Mouse (Mus musculus) liver, embryonic 11.5 days (tissue): ENCODE data around the gene Crocc. TPM values are rescaled to one million over a fixed set of nuclear protein-coding genes. Genes with fewer than 3 reads are reported as not detected.

Experiments used
- ATAC-seq: fragments of 200-750 bp; cut with Nextera tagmentation; replicated peaks from 2 replicates; pipeline ENCODE4 v1.8.0; 2017; ENCODE audit warnings: moderate number of reproducible peaks, mild to moderate bottlenecking, moderate TSS enrichment, moderate library complexity; ENCODE audit not compliant: low FRiP score
- DNase-seq: peaks from one replicate; pipeline ENCODE4 v3.0.0-alpha.2; 2017; ENCODE audit warnings: low spot score
- H3K27ac ChIP-seq: fragments of 300-500 bp; sonication (generic); 2 replicates; pipeline ENCODE4 v1.5.1; 2014; ENCODE audit warnings: mild to moderate bottlenecking, low read depth, low read length, control low read depth
- H3K27me3 ChIP-seq: fragments of 300-500 bp; sonication (generic); replicated peaks from 2 replicates; pipeline ENCODE4 v1.6.1; 2014; ENCODE audit warnings: low read length, mixed read lengths; ENCODE audit not compliant: control insufficient read depth, insufficient read depth
- H3K36me3 ChIP-seq: fragments of 300-500 bp; sonication (generic); 2 replicates; pipeline ENCODE4 v1.6.1; 2014; ENCODE audit warnings: mild to moderate bottlenecking, low read length, moderate library complexity, mixed read lengths; ENCODE audit not compliant: control insufficient read depth, insufficient read depth
- H3K4me1 ChIP-seq: fragments of 300-500 bp; sonication (generic); replicated peaks from 2 replicates; pipeline ENCODE4 v1.6.1; 2014; ENCODE audit warnings: low read length, mixed read lengths; ENCODE audit not compliant: control insufficient read depth, insufficient read depth
- H3K4me2 ChIP-seq: fragments of 300-500 bp; sonication (generic); 2 replicates; pipeline ENCODE4 v1.6.1; 2014; ENCODE audit warnings: mild to moderate bottlenecking, control low read depth, moderate library complexity
- H3K4me3 ChIP-seq: fragments of 300-500 bp; sonication (generic); 2 replicates; pipeline ENCODE4 v1.5.1; 2014; ENCODE audit warnings: low read depth, low read length, control low read depth
- H3K9ac ChIP-seq: fragments of 300-500 bp; sonication (generic); 2 replicates; pipeline ENCODE4 v1.6.1; 2014; ENCODE audit warnings: low read depth, low read length, control low read depth
- H3K9me3 ChIP-seq: fragments of 300-500 bp; sonication (generic); 2 replicates; pipeline ENCODE4 v1.6.1; 2016; ENCODE audit warnings: low read length, inconsistent platforms, mixed read lengths; ENCODE audit not compliant: control insufficient read depth
- WGBS: fragments of 180-500 bp; shearing (Covaris S2); extraction: QIAGEN DNeasy Blood & Tissue Kit; methylation state at CpG from one replicate; pipeline ENCODE4 v1.1.7; 2014; 5-methylcytosine and 5-hydroxymethylcytosine counted together
- polyA plus RNA-seq: library from polyadenylated mRNA; unstranded; fragments of >200 nt; fragmentation: Nextera tagmentation; extraction: Ambion mirVana; gene quantifications from 2 replicates; pipeline ENCODE4 v1.2.1, GENCODE M21; 2014

Gene Crocc
- polyA plus RNA-seq, 1 experiment from 2014 or later = 5.0 TPM

DNA sequence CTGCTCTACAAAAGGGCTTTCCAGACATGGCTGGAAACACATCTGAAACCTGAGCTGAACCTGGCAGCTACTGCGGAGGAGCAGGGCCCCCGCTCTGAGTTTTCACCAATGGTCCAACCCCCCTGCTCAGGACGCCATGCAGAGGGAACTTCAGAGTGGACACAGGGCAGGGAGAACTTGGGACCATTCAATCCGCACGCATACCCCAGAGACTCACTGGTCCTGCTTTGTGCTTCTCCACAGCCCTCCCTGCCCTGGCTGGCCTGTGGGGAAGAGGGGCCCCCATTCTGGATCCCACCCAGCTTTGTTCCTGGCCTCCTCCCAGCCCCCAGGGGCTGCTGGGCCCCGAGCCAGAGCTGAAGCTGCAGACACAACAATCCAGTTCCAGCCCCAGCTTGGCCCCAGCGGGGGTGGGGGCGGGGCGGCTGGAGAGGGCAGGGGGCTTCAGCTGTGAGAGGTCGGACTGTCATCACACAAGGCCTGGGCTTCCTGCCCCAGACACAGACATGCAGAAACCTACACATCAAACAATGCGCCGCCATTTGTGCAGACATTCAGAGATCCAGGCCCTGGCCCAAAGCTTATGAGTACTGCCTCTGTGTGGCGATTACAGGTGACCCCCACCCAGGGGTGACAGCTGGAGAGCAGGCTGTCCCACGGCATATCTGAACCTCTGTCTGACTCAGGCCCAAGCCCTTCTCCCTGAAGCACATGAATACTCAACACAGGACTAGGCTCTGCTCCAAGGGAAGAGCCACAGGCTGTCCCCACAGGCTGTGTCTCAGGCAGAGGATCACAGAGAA lies 39.3 kb downstream of the Crocc start:
- Histone ChIP-seq H3K4me2 (no peak overlapping the region), H3K27me3 (no peaks in the 10 kb centered on the region), H3K9ac (no peak overlapping the region), H3K27ac (peak overlapping the region; percentile 74; the same call in 1 of the 2 replicates), H3K4me3 (no peak overlapping the region), H3K36me3 (peaks cover 4% of the 10 kb centered on the region; the same call in 1 of the 2 replicates), H3K4me1 (peaks cover 6% of the 10 kb centered on the region), H3K9me3 (no peaks in the 10 kb centered on the region)
- peak; percentile 56 for DNase-seq
- ATAC-seq = peak; percentile 26; the same call in 1 of the 2 replicates
- 64% methylated on average over 14 of the region's 14 CpGs for WGBS

DNA sequence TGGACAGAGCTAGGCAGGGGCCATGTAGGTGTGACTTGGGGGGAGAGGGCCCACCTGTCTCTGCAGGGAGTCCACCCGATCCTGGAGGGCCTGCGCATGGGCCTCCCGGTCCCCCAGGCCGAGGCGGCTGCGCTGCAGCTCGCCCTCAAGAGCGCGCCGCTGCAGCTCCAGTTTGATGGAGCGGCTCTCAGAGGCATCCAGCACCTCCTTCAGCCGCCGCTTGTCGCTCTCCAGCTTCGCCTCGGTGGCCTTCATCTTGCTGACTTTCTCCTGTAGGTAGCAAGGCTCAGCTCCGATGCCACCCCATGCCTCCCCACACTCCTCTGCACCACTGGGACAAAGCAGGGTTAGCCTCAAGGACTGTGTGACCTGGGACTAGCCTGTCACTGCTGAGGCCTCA lies 40.1 kb downstream of the Crocc start:
- no peak for DNase-seq
- no peak overlapping the region for H3K9ac ChIP-seq
- 88% methylated on average over 17 of the region's 17 CpGs for WGBS
- no peaks in the 10 kb centered on the region for H3K27me3 ChIP-seq
- no peaks in the 10 kb centered on the region for H3K9me3 ChIP-seq
- peaks cover 4% of the 10 kb centered on the region; the same call in 1 of the 2 replicates for H3K36me3 ChIP-seq
- ATAC-seq = no peak
- peaks cover 6% of the 10 kb centered on the region for H3K4me1 ChIP-seq
- peak overlapping the region; percentile 74; the same call in 1 of the 2 replicates for H3K27ac ChIP-seq
- no peak overlapping the region for H3K4me2 ChIP-seq
- no peak overlapping the region for H3K4me3 ChIP-seq

DNA sequence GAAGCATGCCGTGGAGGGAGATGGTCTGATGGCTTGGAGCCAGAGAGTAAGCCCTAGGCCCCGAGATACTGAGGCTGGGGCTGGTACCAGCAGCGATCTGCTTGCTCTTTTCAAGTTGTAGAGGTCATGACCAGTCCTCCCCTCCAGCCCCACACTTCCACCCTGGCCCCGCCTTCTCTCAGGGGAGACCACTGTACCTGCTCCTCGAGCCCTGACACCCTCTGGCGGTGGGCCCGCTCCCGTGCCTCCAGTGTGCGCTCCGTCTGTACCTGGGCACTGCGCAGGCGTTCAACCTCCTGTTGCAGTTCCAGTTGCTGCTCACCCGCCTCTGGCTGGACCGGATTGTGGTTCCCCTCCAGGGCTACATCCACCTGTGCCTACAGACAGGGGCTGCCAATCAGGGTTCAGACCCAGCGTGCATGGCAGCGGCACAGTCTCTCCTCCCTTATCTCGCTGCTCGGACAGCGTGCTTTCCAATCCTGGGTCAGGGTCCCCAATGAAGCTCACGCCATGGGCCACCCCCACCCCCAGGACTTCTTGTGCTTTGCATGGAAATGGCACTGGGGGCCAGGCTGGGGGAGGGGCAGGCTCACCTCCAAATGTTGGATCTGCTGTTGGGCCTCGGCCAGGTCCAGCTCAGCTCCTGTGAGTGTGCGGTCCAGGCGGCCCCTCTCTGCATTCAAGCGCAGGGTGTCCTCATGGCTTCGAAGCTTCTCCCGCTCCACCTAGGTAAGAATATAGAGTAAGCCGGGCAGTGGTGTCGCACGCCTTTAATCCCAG lies 42.5 kb downstream of the Crocc start:
- no peak for DNase-seq
- no peaks in the 10 kb centered on the region for H3K9me3 ChIP-seq
- H3K4me2 ChIP-seq = no peak overlapping the region
- no peak for ATAC-seq
- WGBS = 81% methylated on average over 29 of the region's 29 CpGs
- no peak overlapping the region for H3K4me3 ChIP-seq
- H3K36me3 ChIP-seq = peaks cover 2% of the 10 kb centered on the region; the same call in 1 of the 2 replicates
- H3K27ac ChIP-seq = no peak overlapping the region
- H3K9ac ChIP-seq = no peak overlapping the region
- H3K4me1 ChIP-seq = peaks cover 6% of the 10 kb centered on the region
- no peaks in the 10 kb centered on the region; the same call in 1 of the 2 replicates for H3K27me3 ChIP-seq

DNA sequence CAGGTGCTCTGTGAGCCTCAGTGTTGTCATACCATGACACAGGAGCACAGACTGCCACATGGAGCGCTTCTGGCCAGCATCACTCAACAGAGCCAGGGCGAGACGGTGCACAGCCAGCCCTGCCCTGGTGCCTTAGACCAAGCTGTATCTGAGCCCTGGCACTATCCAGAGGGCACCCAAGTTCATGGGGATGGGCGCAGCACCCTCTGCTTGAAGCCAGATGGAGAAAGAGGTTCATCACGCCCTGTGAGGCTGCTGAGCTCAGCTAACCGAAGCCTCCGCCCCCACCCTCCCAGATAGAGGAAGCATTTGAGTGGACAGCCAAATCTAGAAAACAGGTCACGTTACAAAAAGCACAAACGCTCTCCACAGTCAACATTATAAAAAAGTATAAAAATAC lies 44.0 kb downstream of the Crocc start:
- H3K4me3 ChIP-seq = no peak overlapping the region
- H3K9ac ChIP-seq = no peak overlapping the region
- 75% methylated on average over 9 of the region's 9 CpGs for WGBS
- H3K27me3 ChIP-seq = peaks cover 5% of the 10 kb centered on the region
- DNase-seq (no peak), ATAC-seq (no peak)
- H3K36me3 ChIP-seq = peaks cover 2% of the 10 kb centered on the region; the same call in 1 of the 2 replicates
- no peak overlapping the region for H3K4me2 ChIP-seq
- H3K9me3 ChIP-seq = no peaks in the 10 kb centered on the region
- peaks cover 5% of the 10 kb centered on the region for H3K4me1 ChIP-seq
- H3K27ac ChIP-seq = no peak overlapping the region

DNA sequence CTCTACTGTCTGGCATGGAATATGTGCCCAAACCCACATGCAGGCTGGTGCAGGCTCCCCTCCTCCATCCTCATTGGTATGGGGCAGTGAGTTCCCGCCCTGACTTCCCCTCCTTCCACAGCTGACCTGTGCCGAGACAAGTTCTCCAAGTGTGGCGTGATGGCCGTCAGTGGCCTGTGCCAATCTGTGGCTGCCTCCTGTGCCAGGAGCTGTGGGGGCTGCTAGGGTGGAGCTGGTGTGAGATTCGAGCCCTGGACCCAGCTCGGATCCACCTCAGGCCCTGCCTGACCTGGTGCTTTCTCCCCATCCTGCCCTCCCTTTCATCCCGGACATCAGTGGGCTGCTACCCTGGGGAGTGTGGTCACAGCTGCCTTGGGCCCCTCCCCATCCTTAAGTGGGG lies 45.0 kb downstream of the Crocc start:
- Histone ChIP-seq H3K27ac (no peak overlapping the region), H3K4me3 (no peak overlapping the region), H3K9me3 (no peaks in the 10 kb centered on the region), H3K27me3 (peaks cover 11% of the 10 kb centered on the region), H3K36me3 (peaks cover 2% of the 10 kb centered on the region; the same call in 1 of the 2 replicates), H3K4me2 (no peak overlapping the region), H3K4me1 (0 out of 2 replicates have a peak, but pooled peaks cover 3% of the 10 kb centered on the region), H3K9ac (no peak overlapping the region)
- 66% methylated on average over 7 of the region's 7 CpGs for WGBS
- DNase-seq = no peak
- ATAC-seq = no peak

DNA sequence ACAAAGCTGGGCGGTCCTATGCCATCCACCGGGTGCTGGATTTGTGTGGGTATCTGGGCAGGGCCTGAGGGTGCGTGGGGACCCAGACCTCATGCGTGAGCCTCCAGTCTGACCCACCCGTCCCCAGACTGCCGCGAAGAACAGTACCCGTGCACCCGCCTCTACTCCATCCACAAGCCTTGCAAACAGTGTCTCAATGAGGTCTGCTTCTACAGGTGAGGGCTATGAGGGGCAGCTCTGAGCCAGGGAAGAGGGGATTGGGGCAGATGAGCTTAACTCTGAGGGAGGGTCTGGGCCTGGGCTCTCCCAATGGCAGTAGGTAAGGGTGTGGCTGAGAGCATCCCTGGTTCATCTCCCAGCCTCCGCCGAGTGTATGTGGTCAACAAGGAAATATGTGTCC lies 45.5 kb downstream of the Crocc start:
- H3K27ac ChIP-seq = no peak overlapping the region
- H3K27me3 ChIP-seq = peaks cover 15% of the 10 kb centered on the region
- peaks cover 7% of the 10 kb centered on the region for H3K4me1 ChIP-seq
- WGBS = 87% methylated on average over 11 of the region's 11 CpGs
- H3K36me3 ChIP-seq = peaks cover 2% of the 10 kb centered on the region; the same call in 1 of the 2 replicates
- no peaks in the 10 kb centered on the region for H3K9me3 ChIP-seq
- H3K4me3 ChIP-seq = no peak overlapping the region
- H3K4me2 ChIP-seq = no peak overlapping the region
- ATAC-seq (no peak), DNase-seq (no peak)
- no peak overlapping the region for H3K9ac ChIP-seq

DNA sequence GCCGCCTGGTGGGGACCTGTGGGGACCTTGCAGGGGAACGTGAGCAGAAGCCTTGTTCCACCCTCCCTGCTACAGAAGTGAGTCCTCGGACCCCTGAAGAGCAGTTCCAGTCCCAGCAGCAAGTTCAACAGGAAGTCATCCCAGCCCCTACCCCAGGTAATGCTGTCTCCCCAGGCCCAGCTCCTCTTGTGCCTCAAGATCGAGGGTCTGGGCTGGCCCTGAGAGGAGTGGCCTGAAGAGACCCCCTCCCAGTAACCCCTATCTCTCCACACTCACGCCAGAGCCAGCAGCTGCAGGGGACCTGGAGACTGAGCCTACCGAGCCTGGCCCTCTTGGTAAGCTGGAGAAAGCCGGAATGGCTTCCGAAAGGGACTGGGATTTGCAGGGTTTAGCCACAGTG lies 46.2 kb downstream of the Crocc start:
- H3K27me3 ChIP-seq = peaks cover 16% of the 10 kb centered on the region
- peaks cover 7% of the 10 kb centered on the region for H3K4me1 ChIP-seq
- 64% methylated on average over 8 of the region's 8 CpGs for WGBS
- H3K4me3 ChIP-seq = no peak overlapping the region
- H3K9me3 ChIP-seq = no peaks in the 10 kb centered on the region
- DNase-seq (no peak), ATAC-seq (no peak)
- no peak overlapping the region for H3K4me2 ChIP-seq
- no peak overlapping the region for H3K9ac ChIP-seq
- H3K36me3 ChIP-seq = peaks cover 2% of the 10 kb centered on the region; the same call in 1 of the 2 replicates
- H3K27ac ChIP-seq = no peak overlapping the region

DNA sequence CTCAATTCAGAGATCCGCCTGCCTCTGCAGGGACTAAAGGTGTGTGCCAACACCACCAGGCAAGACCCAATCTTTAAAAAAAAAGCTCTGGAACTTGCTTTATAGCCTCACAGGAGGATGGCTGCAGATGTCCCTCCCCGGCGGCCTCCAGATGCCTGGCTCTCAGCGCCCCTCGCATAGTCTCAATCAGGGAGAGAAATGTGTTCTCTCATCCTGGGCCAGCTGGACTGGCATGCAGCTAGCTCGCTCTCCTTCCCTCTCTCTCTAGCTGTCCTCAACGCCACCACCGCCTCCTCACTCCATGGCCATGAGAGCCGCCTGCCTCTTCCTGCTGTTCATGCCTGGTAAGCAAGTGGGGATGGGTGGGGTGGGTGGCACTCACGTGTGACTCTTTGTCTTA lies 47.8 kb downstream of the Crocc start:
- no peak overlapping the region for H3K9ac ChIP-seq
- peaks cover 16% of the 10 kb centered on the region for H3K4me1 ChIP-seq
- DNase-seq (no peak), ATAC-seq (no peak)
- H3K4me2 ChIP-seq = no peak overlapping the region
- H3K9me3 ChIP-seq = no peaks in the 10 kb centered on the region
- peaks cover 2% of the 10 kb centered on the region; the same call in 1 of the 2 replicates for H3K36me3 ChIP-seq
- 78% methylated on average over 10 of the region's 10 CpGs for WGBS
- no peak overlapping the region for H3K4me3 ChIP-seq
- H3K27ac ChIP-seq = no peak overlapping the region
- peaks cover 16% of the 10 kb centered on the region for H3K27me3 ChIP-seq
